16 mouse cellular contexts compared by ENCODE assay signal in the genomic region with DNA sequence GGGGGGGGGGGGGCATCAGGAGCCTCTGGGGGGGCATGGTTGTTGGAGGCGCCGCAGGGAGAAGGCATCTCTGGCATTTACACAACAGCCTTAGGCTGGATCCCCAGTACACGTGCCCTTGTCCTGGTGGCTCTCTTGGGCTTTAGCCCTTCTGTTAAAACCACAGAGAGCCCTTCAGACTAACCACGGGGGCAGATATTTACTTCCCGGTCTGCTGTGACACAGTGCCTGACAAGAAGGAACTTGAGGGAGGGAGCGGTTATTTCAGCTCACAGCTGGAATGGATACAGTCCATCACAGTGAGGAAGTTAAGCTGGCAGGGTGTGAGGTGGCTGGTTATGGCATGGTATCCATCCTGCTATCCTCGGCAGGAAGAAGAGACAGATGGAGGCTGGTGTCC.
DNase-seq lines count a peak whose midpoint lies in the region; ATAC-seq lines count a peak whose summit lies in the region.
"Had no signal": no experiment of that assay in that cellular context is flagged by ENCODE, and none has a peak within 500 bp of the region (broad histone marks: within the 10 kb centered on the region; RNA-seq: fewer than 3 reads in every experiment).

No protein-coding gene starts in this region.

- DNase-seq in heart, adult 11 months = peak; percentile 97
- DNase-seq in heart, adult 8-10 months (ENCODE audit: low spot score) = no peak
- DNase-seq in lung, postnatal 14 days = peak; percentile 15
- peak; percentile 32 for DNase-seq in splenic B cell, adult 2 months (ENCODE audit: low read depth, low spot score)
- no peak for DNase-seq in cerebellum, postnatal 10 days
- DNase-seq in cerebellum, postnatal 14 days = no peak
- DNase-seq: adrenal gland, postnatal 25 days; cerebellum, adult 9-11 months; heart, postnatal 14 days; kidney, adult 8-10 months; kidney, postnatal 4 days; layer of hippocampus, postnatal 36 days; liver, embryonic 13.5 days; thymus, postnatal 36 days had no signal

- H3K36me3 ChIP-seq in splenic B cell, adult 2 months (ENCODE audit: control insufficient read depth, insufficient read depth, low read length, poor library complexity, severe bottlenecking) = no peaks in the 10 kb centered on the region
- H3K36me3 ChIP-seq: liver, embryonic 13.5 days had no signal

- H3K27me3 ChIP-seq in splenic B cell, adult 2 months (ENCODE audit: control insufficient read depth, insufficient read depth, low read length, poor library complexity, severe bottlenecking) = no peaks in the 10 kb centered on the region

- peak; percentile 87 for ATAC-seq in common myeloid progenitor, adult 5-6 weeks (replicated peaks; ENCODE audit: low read depth, poor library complexity, severe bottlenecking)
- ATAC-seq: hindbrain, postnatal 0 days had no signal

Comparison
In these comparisons a context has a peak if more than half of its experiments do, and no peak if none do; other contexts are left out.
1. DNase-seq: peak in heart, adult 11 months (single experiment), lung, postnatal 14 days (single experiment) and splenic B cell, adult 2 months (single experiment); none in heart, adult 8-10 months (single experiment), cerebellum, postnatal 10 days (0 of 2) and cerebellum, postnatal 14 days (0 of 2).